Comparison of ENCODE assay signal across 7 mouse cellular contexts in genomic region chr17:28769875-28770421, GRCm38 (mm10). TPM values are rescaled to one million over a fixed set of nuclear protein-coding genes. Genes with fewer than 3 reads are reported as not detected.
A peak's percentile ranks its signal among the peaks of the same experiment; 100 is the strongest.
DNase-seq lines count a peak whose midpoint lies in the region; ATAC-seq and TF ChIP-seq lines count a peak whose summit lies in the region.

No protein-coding gene starts in this region.

- WGBS in embryonic facial prominence, embryonic 12.5 days = 5% methylated on average over 24 of the region's 24 CpGs
- WGBS in hindbrain, embryonic 16.5 days = 4% methylated on average over 24 of the region's 24 CpGs
- under 1% methylated on average over 23 of the region's 24 CpGs for WGBS in liver, postnatal 0 days (ENCODE audit: insufficient replicate concordance)

- TF ChIP-seq CTCF in liver, postnatal 0 days (IDR thresholded peaks at IDR 0.05; ENCODE audit: low read depth) = no peak

- peak overlapping the region; percentile 53 for H3K4me3 ChIP-seq in embryonic facial prominence, embryonic 12.5 days
- H3K4me3 ChIP-seq in hindbrain, embryonic 16.5 days (ENCODE audit: low read length) = peak overlapping the region; percentile 40
- H3K4me3 ChIP-seq in liver, postnatal 0 days (ENCODE audit: low read depth, low read length) = peak overlapping the region; percentile 61

- H3K9me3 ChIP-seq in embryonic facial prominence, embryonic 12.5 days = no peaks in the 10 kb centered on the region
- no peaks in the 10 kb centered on the region for H3K9me3 ChIP-seq in hindbrain, embryonic 16.5 days (ENCODE audit: control insufficient read depth, low read length)
- no peaks in the 10 kb centered on the region for H3K9me3 ChIP-seq in liver, postnatal 0 days (ENCODE audit: low read length)

- peak; percentile 35 for DNase-seq in thymus, postnatal 4 days
- DNase-seq in thymus, postnatal 25 days = no peak
- DNase-seq in liver, postnatal 0 days = peak; percentile 28
- peak; percentile 29 for DNase-seq in ovary, postnatal 14 days (ENCODE audit: low spot score)
- no peak for DNase-seq in gastrocnemius, adult 8-10 months (ENCODE audit: low spot score in 2 of 2)

- ATAC-seq in embryonic facial prominence, embryonic 12.5 days (ENCODE audit: insufficient number of reproducible peaks, insufficient read depth, low FRiP score, low TSS enrichment) = no peak
- no peak for ATAC-seq in hindbrain, embryonic 16.5 days
- peak; percentile 28 for ATAC-seq in liver, postnatal 0 days

- peak overlapping the region; percentile 46 for H3K9ac ChIP-seq in embryonic facial prominence, embryonic 12.5 days
- peak overlapping the region; percentile 28 for H3K9ac ChIP-seq in hindbrain, embryonic 16.5 days (ENCODE audit: low read depth, low read length)
- H3K9ac ChIP-seq in liver, postnatal 0 days (replicated peaks) = peak overlapping the region; percentile 70

- TF ChIP-seq EP300 in liver, postnatal 0 days (IDR thresholded peaks at IDR 0.05; ENCODE audit: low read depth) = no peak

- H3K27ac ChIP-seq in embryonic facial prominence, embryonic 12.5 days = no peak overlapping the region
- H3K27ac ChIP-seq in hindbrain, embryonic 16.5 days (ENCODE audit: low read depth, low read length) = no peak overlapping the region
- peak overlapping the region; percentile 68 for H3K27ac ChIP-seq in liver, postnatal 0 days (ENCODE audit: low read depth)

- peak overlapping the region; percentile 90 for H3K4me2 ChIP-seq in embryonic facial prominence, embryonic 12.5 days (replicated peaks)
- peak overlapping the region; percentile 74 for H3K4me2 ChIP-seq in hindbrain, embryonic 16.5 days (ENCODE audit: low read length)
- peak overlapping the region; percentile 78 for H3K4me2 ChIP-seq in liver, postnatal 0 days (ENCODE audit: low read depth, low read length)

- H3K36me3 ChIP-seq in embryonic facial prominence, embryonic 12.5 days = no peaks in the 10 kb centered on the region
- no peaks in the 10 kb centered on the region for H3K36me3 ChIP-seq in hindbrain, embryonic 16.5 days (ENCODE audit: control insufficient read depth, insufficient read depth, low read length)
- no peaks in the 10 kb centered on the region for H3K36me3 ChIP-seq in liver, postnatal 0 days (replicated peaks; ENCODE audit: insufficient read depth, low read length)

- H3K4me1 ChIP-seq in embryonic facial prominence, embryonic 12.5 days = peaks cover 16% of the 10 kb centered on the region
- H3K4me1 ChIP-seq in hindbrain, embryonic 16.5 days (ENCODE audit: control insufficient read depth, insufficient read depth, low read depth, low read length) = peaks cover 13% of the 10 kb centered on the region
- H3K4me1 ChIP-seq in liver, postnatal 0 days (ENCODE audit: insufficient read depth) = peaks cover 15% of the 10 kb centered on the region

- H3K27me3 ChIP-seq in embryonic facial prominence, embryonic 12.5 days = peaks cover 35% of the 10 kb centered on the region
- peaks cover 21% of the 10 kb centered on the region for H3K27me3 ChIP-seq in hindbrain, embryonic 16.5 days (replicated peaks; ENCODE audit: control insufficient read depth, insufficient read depth, low read length)
- H3K27me3 ChIP-seq in liver, postnatal 0 days (ENCODE audit: insufficient read depth, low read length) = peaks cover 32% of the 10 kb centered on the region

RNA-seq across cellular contexts. Expression of gene Mapk13, which starts 0.9 kb away (rescaled TPM):
- 20.7 and 22.1 TPM in 2 replicates for polyA plus RNA-seq in embryonic facial prominence, embryonic 12.5 days (2016; fragmentation: Nextera tagmentation; extraction: Ambion mirVana)
- 1.2 and 2.0 TPM in 2 replicates for polyA plus RNA-seq in hindbrain, embryonic 16.5 days (2015; fragmentation: Nextera tagmentation; extraction: Ambion mirVana)
- polyA plus RNA-seq in liver, postnatal 0 days (2015; fragmentation: Nextera tagmentation; extraction: Ambion mirVana) = 25.2 and 27.6 TPM in 2 replicates
- under 1 TPM in 1 of 4 experiments, not detected in 3; 0.34 TPM for total RNA-seq in gastrocnemius, adult 8-10 months (2022)

RNA-seq across cellular contexts. Expression of gene Brpf3, which starts 30.9 kb away (rescaled TPM):
- polyA plus RNA-seq in embryonic facial prominence, embryonic 12.5 days (2016; fragmentation: Nextera tagmentation; extraction: Ambion mirVana) = 14.7 and 16.5 TPM in 2 replicates
- 6.3 and 7.0 TPM in 2 replicates for polyA plus RNA-seq in hindbrain, embryonic 16.5 days (2015; fragmentation: Nextera tagmentation; extraction: Ambion mirVana)
- polyA plus RNA-seq in liver, postnatal 0 days (2015; fragmentation: Nextera tagmentation; extraction: Ambion mirVana) = 33.9 and 35.6 TPM in 2 replicates
- total RNA-seq in gastrocnemius, adult 8-10 months (2022) = 10 to 100 TPM; 13.2 to 16.5 (median 16.3) TPM

RNA-seq across cellular contexts. Expression of gene AC170998.1, which starts 44.1 kb away (rescaled TPM):
- 3.5 and 5.3 TPM in 2 replicates for polyA plus RNA-seq in embryonic facial prominence, embryonic 12.5 days (2016; fragmentation: Nextera tagmentation; extraction: Ambion mirVana)
- 1.9 TPM in 2 replicates for polyA plus RNA-seq in hindbrain, embryonic 16.5 days (2015; fragmentation: Nextera tagmentation; extraction: Ambion mirVana)
- 0.80 and 1.1 TPM in 2 replicates for polyA plus RNA-seq in liver, postnatal 0 days (2015; fragmentation: Nextera tagmentation; extraction: Ambion mirVana)
- 1 to 10 TPM in 1 of 4 experiments, under 1 TPM in 1, not detected in 2; 0.86 to 1.7 TPM for total RNA-seq in gastrocnemius, adult 8-10 months (2022)

Comparison
In these comparisons a context has a peak if more than half of its experiments do, and no peak if none do; other contexts are left out.
1. DNase-seq: peak in thymus, postnatal 4 days (single experiment), liver, postnatal 0 days (single experiment) and ovary, postnatal 14 days (single experiment); none in thymus, postnatal 25 days (single experiment) and gastrocnemius, adult 8-10 months (0 of 2).
2. Peak in every context shown above with its lines, with median percentiles within 50 percentile points of each other: H3K4me2 ChIP-seq, H3K4me3 ChIP-seq and H3K9ac ChIP-seq.